Mouse (Mus musculus) spleen, postnatal 14 days (tissue): ENCODE measurements around the gene Ralgds.

Source experiments
- DNase-seq, 2 experiments: peaks; one replicate each; pipeline ENCODE4 v3.0.0; 2021 to 2022; ENCODE audit warnings: low spot score in 2 of 2

Gene Ralgds

DNA sequence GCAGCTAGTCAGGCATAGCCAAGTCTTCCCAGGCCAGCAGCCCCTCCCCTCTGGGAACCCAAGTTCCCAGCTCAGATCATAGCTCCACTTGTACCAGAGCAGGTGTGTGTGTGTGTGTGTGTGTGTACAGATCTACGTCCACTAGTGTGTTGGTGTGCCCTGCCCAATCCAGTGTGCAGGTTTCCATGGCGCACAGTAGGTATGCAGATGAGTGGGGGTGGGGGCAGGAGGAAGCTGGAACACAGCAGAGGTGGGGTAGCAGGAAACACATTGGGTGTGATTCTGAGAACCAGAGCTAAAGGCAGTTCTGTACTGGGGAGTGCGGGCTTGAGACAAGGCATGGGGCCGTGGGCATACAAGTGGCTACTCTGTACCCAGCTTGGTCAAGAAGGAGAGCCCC is 51.5 kb downstream of the Ralgds start:
- DNase-seq: no peak

GRCm38 (mm10) chr2:28566545-28566944 is 53.6 kb downstream of the Ralgds start:
- no peak for DNase-seq

- no peak for DNase-seq
These were observed 57.0 kb downstream of the Ralgds start for GRCm38 (mm10) chr2:28569903-28570302.

DNA sequence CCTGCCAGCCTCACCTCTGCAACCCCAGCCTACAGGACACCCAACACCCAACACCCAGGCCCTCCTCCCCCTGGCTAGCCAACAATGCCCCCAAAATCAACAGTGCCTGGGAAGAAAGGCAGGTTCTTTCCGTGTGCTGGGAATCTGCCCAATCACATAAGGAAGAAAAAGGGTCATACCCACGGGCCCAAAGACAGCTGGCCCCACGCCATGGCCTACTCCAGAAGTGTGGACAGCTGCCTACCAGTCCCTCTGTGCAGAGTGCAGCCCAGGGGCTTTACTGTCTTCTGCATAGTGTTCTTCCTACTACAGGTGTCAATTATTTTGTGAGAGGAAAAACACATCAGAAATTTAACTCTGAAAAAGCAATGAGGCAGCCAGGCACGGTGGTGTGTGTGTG is 62.4 kb downstream of the Ralgds start:
- DNase-seq: no peak

DNA sequence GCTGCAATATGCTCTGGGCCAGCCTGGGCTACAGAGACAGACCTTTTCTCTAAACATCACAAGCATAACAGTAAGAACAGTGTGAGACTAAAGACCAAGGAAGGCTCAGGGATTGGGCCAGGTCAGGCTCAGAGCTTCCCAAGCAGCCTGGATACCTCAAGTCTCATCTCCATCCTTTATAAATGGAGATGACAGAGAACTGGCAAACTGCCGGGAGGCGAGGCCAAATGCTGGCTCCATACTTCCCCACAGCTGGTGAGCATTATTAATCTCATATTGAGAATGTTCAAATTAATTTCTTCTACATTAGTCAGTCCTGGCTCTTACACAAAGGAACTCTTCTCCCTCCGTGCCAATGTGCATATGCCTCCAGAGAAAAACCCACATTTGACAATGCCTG is 63.9 kb downstream of the Ralgds start:
- DNase-seq: no peak

DNA sequence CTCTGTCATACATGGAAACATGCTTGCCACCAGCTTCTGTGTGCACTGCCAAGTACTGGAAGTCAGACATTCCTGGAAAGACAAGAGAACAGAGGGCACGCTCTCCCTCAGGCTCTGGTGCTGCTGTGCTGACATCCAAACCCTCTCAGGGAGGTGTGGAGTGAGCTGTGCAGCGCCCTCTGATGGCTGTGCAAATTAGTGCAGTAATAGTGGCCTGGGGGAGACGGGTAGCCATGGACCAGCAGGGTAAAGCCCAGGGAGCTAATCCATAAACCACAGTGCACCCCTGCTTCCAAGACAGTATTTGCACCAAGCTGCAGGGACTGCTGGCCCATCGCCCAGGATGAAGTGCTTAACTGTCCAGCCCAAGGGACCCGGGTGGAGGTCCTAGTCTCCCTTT is 65.1 kb downstream of the Ralgds start:
- no peak for DNase-seq

DNA sequence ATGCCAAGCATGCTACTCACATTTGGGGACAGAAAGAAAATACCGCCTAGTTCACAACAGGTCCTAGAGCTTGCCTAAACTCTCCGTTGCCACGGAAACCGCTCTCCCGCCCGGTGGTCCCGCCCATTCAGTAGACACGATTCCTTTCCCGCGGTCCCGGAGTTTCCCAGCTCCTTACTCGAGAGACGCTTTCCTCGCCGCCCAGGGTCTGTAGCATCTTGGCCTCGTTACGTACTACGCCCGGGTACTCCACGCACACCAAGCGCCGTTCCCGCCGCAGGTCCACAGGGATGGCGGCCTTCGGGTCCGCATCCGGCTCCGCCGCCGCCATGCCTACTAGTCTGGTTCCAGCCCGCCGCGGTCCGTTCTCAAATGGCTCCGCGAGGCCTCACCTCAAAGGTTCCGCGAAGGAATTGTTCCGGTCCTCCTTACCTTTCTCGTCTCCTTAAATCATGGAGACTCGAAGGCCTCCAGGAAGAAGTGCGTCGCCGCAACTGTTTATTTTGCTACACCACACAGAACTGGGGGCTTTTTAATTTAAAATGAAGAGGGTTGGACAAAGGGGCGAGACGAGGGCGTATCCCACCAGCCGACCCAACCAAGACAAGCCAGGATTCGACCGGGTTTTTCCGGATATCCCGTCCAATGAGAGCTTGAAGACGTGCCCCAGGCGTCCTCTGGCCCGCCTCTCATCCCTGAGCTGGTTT is 69.9 kb downstream of the Ralgds start:
- peak; percentile 83 to 90 for DNase-seq

DNA sequence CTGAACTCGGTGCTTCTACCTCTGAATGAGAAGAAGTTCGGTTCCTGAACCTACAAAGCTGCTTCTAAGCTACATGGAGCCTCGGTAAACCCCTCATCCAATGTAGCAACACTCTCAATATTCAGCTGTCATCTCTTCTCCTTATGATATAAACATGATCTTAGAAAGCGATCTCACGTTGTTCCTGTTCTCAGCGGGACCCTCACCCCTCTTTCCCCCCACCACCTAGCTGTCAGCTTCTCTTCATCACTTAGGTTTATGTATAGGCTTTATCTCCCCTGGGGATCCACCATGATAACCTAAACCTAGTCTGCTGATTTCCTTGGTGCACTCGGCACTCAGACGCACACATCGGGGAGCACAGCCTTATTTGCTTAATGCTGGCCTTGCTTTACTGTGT is 70.7 kb downstream of the Ralgds start, which contains the start of gene Gtf3c5:
Gtf3c5 (minus strand) TSS at position 101 of the 400 bp plus-strand sequence.
- no peak for DNase-seq

- peak; percentile 65 to 79 for DNase-seq
These were observed 72.2 kb downstream of the Ralgds start for GRCm38 (mm10) chr2:28585043-28585571.

GRCm38 (mm10) chr2:28585730-28586129 is 72.8 kb downstream of the Ralgds start:
- no peak for DNase-seq

- DNase-seq: no peak
These were observed 75.6 kb downstream of the Ralgds start for GRCm38 (mm10) chr2:28588574-28588973.

GRCm38 (mm10) chr2:28591479-28591878 is 78.6 kb downstream of the Ralgds start:
- DNase-seq: no peak

DNA sequence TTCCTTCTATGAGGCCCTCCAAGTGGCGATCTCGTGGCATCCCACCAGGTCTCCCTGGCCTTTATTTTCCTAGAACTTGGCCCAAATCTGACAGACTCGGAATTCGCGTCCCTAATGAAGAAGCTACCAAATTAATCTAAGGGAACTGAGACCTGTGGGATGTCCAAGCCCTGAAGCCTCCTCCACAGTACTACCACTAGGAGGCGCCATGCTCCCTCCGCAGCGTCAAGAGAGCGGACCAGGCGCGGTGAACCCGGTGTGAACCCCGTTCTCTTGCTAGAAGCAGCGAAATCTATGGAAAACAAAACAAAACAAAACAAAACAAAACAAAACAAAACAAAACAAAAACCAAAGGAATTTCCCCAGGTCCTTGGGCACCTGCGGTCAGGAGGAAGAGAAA is 79.9 kb downstream of the Ralgds start:
- peak; percentile 67 to 79 for DNase-seq

DNA sequence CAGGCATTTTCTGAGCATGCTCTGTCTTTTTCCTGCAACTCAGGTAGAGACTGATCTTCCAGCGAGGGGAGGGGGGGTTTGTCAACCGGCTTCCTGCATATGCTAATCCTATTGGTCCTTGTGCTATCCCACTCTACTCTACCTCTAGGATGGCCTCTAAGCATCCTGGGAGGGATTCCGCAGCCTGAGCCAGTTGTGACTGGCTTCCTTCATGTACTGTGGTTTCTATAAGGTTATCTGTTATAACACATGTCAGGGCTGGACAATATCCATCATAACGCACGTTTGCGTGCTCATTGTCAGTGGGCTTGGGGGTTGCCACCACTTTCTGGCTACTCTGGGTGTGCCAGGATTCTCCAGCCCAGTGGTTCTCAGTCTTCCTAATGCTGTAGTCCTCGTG is 83.1 kb downstream of the Ralgds start:
- DNase-seq: no peak

- DNase-seq: no peak
These were observed 84.1 kb downstream of the Ralgds start for GRCm38 (mm10) chr2:28596998-28597397.

DNA sequence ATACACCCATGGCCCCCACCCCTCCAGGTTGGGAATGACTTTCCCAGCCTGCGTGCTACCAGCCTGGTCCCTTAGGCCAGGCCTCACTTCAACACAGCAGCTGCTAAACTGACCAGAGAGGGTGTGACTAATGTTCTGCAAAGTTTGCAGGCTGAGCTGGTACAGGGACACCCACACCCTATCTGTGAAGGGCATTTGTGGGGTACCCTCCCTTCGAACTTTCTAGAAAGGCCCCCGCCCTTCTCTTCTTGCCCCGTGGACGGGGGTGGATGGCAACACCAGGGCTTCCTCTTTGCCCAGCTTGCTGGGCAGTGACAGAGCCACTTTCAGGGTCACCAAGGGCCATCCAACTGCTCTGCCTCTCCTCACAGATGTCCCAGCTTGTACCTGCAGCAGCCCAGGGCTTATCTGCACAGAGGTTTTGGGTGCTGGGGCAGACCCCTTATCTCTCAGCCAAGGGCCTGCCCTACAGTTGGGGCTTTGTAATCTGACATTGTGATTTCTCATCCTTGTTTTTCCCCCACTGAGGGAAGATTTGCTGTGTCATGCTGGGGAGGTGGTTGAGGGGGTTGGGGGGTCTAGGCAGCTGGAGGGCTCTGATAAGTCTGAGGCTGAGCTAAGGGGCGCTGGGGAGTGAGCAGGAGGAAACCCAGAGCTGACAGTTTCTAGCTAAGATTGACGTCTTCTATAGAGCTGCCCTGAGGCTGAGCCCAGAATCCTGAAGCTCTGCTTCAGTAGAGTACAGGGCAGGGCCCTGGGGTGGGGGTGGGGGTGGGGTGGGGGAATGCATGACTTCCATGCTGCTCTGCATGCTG is 85.0 kb downstream of the Ralgds start:
- DNase-seq: no peak

- DNase-seq: no peak
These were observed 86.0 kb downstream of the Ralgds start for GRCm38 (mm10) chr2:28598692-28599568.

DNA sequence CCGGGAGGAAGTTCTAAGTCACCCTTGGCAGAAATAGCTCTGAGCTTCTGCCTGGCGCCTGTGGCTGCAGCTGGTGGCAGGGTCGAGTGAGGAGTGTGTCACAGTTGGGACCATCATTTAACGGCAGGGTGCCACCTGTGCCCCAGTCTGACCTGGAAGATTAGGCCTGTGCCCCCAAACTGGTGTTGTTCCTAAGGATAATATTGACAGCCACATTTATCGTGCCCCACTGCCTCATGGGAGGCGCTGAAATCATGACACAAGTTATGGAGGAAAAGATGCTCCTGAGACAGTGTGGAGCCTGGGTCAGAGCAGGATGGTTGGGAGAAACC is 86.6 kb downstream of the Ralgds start:
- no peak for DNase-seq

DNA sequence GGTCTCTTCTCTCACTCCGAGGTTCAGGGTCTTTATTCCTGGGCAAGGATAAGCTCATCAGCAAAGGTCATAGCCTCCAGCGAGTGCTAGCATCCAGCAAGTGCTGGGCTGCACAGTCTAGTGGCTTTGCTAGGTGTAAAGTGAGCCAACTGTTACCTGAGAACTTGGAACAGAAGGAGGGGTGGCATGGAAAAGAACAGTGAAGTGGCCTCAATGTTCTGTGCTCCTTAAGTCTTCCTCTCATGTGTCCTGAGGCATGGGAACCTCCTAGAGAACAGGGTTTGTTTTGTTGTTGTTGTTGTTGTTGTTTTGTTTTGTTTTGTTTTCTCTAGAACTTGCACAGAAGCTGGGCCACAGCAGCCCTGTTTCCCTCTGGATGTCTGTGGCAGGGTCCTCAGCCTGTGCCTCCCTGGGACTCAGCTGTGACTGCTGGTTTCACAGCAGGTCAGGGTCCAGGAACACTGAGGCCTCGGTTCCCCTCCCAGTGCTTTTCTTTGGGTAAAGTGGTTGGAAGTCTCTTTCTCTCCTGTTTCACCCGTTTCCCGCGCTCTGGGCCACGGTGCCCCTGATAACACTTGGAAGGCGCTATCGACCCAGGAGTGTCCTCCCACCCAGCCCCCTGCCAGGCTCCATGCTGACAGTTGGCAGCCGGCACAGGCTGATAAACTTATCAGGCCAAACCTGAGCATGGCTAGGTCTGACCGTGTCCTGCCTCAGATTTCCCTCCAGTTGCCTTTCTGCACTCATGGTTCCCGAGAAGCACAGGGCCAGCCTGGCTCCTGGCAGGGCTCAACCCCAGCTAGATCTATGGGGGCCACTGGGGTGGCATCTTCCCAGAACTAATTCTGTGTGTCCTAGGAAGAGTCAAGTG is 89.0 kb downstream of the Ralgds start:
- peak; percentile 69 to 71 for DNase-seq
